Mouse (Mus musculus) R1 (cell line): ENCODE measurements at regions not wholly inside any gene's neighbourhood (a gene's known extent, or its start where the extent isn't known, plus 50 kb on each side); places are given as distances from the start of the nearest gene placed in this dataset.

Source experiments
- DNase-seq: peaks from one replicate; pipeline ENCODE4 v3.0.0-alpha.2; 2018; ENCODE audit warnings: low read depth, low spot score

- DNase-seq: peak; percentile 16
These were observed 57.6 kb upstream of the Myb start for GRCm38 (mm10) chr10:21218431-21218830.

GRCm38 (mm10) chr10:21220795-21221194, 60.0 kb upstream of the Myb start:
- DNase-seq: no peak

GRCm38 (mm10) chr10:21221290-21221926, 60.6 kb upstream of the Myb start:
- no peak for DNase-seq

GRCm38 (mm10) chr10:21222104-21223034, 61.6 kb upstream of the Myb start:
- DNase-seq: no peak

GRCm38 (mm10) chr10:21223104-21223910, 62.5 kb upstream of the Myb start:
- no peak for DNase-seq

- no peak for DNase-seq
These were observed 63.4 kb upstream of the Myb start for GRCm38 (mm10) chr10:21224229-21224628.

- DNase-seq: no peak
These were observed 65.4 kb upstream of the Myb start for GRCm38 (mm10) chr10:21226210-21226609.

- DNase-seq: no peak
These were observed 67.0 kb upstream of the Myb start for GRCm38 (mm10) chr10:21227764-21228163.

GRCm38 (mm10) chr10:21228557-21228956, 67.2 kb upstream of the Hbs1l start:
- no peak for DNase-seq

- no peak for DNase-seq
These were observed 60.6 kb upstream of the Hbs1l start for GRCm38 (mm10) chr10:21235172-21235571.

- DNase-seq: no peak
These were observed 58.8 kb upstream of the Hbs1l start for GRCm38 (mm10) chr10:21237000-21237399.

- no peak for DNase-seq
These were observed 56.3 kb upstream of the Hbs1l start for GRCm38 (mm10) chr10:21239451-21239850.

GRCm38 (mm10) chr10:21241557-21242222, 54.1 kb upstream of the Hbs1l start:
- no peak for DNase-seq

- DNase-seq: no peak
These were observed 53.1 kb upstream of the Hbs1l start for GRCm38 (mm10) chr10:21242471-21243231.

GRCm38 (mm10) chr10:21244849-21245453, 50.8 kb upstream of the Hbs1l start:
- no peak for DNase-seq

- no peak for DNase-seq
These were observed 50.2 kb upstream of the Hbs1l start for GRCm38 (mm10) chr10:21245558-21245957.
